Mouse (Mus musculus): ENCODE results near the gene Slc17a1.

Slc17a1 gene

GRCm38 (mm10) chr13:23889011-23889605 lies 21.6 kb downstream of the Slc17a1 start:
- DNase-seq (ENCODE audit: low read depth, low spot score), result no peak

GRCm38 (mm10) chr13:23892592-23893268 lies 25.2 kb downstream of the Slc17a1 start:
- DNase-seq (ENCODE audit: low read depth, low spot score), result no peak

DNA sequence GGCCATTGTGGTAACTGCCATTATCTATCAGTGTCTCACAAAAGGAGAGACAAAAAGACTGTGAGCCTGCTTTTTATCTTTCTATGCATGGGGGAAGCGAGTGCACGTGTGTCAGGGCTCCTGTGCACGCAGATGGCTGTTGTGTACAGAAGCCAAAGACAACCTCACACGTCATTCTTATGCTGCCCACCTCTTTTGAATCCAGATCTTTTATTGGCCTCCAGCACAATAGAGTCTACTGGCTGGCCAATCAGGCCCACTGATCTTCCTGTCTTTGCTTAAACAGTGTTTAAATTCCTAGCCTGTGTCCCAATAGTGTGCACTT lies 25.7 kb downstream of the Slc17a1 start:
- DNase-seq (ENCODE audit: low read depth, low spot score), result no peak

DNA sequence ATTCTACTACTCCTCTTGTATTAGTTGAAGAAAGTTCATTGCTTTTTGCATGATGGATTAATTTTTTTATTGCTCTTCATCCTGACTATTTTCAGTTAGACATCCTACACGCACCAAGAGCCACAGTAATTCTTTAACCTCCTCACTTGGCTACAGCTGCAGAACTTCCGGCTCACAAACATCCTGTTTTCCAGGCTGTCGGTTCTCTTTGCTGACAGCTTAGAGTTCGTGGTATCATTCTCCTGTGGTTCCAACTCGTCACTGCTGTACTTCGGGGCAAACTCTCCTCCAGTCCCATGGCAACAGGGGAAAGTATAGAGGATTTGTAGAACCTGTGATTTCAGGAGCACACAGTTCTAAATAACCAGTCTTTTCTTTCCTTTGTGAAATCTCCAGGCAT lies 30.7 kb downstream of the Slc17a1 start:
- no peak for DNase-seq (ENCODE audit: low read depth, low spot score)

DNA sequence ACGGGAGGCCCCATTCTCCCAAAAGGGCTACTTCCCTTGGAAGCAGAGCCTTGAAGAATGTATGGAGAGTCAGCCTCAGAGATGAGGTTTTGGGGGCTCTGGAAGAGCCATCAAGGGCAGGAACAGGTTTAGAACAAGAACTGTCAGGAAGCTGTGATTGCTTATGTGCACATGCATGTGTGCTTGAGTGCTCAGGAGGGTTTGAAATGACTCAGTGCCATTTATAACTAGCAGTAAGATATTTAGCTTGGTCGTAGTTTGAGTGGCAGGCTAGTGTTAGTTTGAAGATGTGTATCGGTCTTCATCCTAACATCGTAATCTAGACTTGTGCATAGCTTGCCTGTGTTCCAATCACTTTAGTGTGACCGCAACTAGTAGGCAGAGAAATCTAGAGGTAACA lies 39.4 kb downstream of the Slc17a1 start:
- DNase-seq (ENCODE audit: low read depth, low spot score), result no peak

- DNase-seq (ENCODE audit: low read depth, low spot score), result no peak
Observed at GRCm38 (mm10) chr13:23910121-23910520, 42.6 kb downstream of the Slc17a1 start.

GRCm38 (mm10) chr13:23911335-23911734 lies 43.8 kb downstream of the Slc17a1 start:
- no peak for DNase-seq (ENCODE audit: low read depth, low spot score)

GRCm38 (mm10) chr13:23913791-23914306 lies 46.3 kb downstream of the Slc17a1 start:
- DNase-seq (ENCODE audit: low read depth, low spot score), result no peak

DNA sequence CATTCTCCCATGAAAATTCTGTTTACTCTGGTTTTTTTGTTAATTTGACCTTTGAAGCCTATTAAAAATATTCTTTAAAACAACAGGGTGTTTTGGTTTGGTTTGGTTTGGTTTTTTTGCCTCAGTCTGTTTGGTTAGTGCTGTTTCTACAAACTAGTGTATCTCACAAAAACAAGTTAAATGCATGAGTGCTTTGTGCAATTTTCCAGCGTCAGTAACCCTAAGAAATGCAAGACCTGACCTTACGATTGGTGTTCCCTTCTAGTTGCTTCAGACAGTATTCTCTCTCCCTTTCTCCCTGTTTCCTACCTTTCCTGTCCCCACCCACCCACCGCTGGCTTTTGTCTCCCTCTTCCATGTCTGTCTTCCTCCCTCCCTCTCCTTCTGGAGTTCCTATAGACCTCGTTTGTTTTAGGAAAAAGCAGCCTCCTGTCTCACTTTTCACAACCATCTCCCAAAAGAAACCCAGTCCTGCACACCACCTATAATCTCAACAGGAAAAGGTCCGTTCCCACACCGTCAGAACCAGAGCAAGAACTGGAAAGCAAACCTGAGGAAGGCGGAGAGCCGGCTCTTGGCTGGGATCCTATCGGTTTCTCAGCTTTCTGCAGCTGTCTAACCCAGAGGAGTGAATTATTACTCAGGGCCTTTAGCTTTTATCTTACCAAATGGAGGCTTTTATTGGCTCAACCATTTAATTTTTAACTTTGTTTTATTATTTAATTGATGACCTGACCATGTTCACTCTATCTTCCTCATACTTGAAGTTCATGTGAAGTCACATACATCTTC lies 47.0 kb downstream of the Slc17a1 start, which contains the start of gene Slc17a4:
Gene Slc17a4, minus strand, starts transcription at position 634 of the 792 bp plus-strand sequence.
- no peak for DNase-seq (ENCODE audit: low read depth, low spot score)

- DNase-seq (ENCODE audit: low read depth, low spot score), result no peak
Observed at GRCm38 (mm10) chr13:23916132-23916531, 48.6 kb downstream of the Slc17a1 start.

- no peak for DNase-seq (ENCODE audit: low read depth, low spot score)
Observed at GRCm38 (mm10) chr13:23917674-23918073, 50.1 kb downstream of the Slc17a1 start.

- no peak for DNase-seq (ENCODE audit: low read depth, low spot score)
Observed at GRCm38 (mm10) chr13:23925792-23926191, 58.2 kb downstream of the Slc17a1 start.

- no peak for DNase-seq (ENCODE audit: low read depth, low spot score)
Observed at GRCm38 (mm10) chr13:23928637-23929036, 61.1 kb downstream of the Slc17a1 start.

DNA sequence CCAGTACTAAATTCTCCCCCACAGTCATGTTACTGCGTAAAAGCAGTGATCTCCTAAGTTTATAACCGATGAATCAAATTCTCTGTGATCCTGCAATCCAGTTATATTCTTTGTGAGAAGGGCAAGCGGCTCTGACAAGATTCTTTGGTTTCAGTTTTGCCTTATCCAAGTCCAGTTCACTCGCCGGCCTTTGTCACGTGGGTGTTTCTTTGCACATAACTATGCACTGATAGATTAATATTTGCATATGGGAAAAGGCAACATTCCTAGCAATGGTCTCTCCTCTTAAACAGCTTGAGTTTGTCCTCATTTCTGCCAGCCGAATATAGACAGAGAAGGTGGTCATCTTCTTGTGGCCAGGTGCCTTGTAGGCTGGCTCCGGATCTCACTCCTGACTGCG lies 62.9 kb downstream of the Slc17a1 start:
- no peak for DNase-seq (ENCODE audit: low read depth, low spot score)

GRCm38 (mm10) chr13:23930904-23931303 lies 63.4 kb downstream of the Slc17a1 start:
- peak; percentile 50 for DNase-seq (ENCODE audit: low read depth, low spot score)

GRCm38 (mm10) chr13:23933421-23934210 lies 66.1 kb downstream of the Slc17a1 start, which contains the start of gene Hist1h2ba:
TSS of gene Hist1h2ba (minus strand) at chr13:23934156.
- DNase-seq (ENCODE audit: low read depth, low spot score), result peak; percentile 32

DNA sequence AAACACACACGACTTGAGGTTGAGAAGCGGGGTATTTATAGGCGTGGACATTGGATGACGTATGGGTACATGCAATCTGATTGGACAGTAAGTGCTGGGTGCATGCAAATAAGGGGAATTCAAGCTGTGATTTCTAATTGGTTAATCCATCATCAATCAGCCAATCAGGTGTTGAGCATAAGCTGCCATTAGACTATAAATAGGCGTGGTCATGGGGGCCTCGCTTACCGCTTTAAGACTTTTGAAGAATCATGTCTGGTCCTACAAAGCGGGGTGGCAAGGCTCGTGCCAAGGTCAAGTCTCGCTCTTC lies 66.6 kb downstream of the Slc17a1 start, which contains the start of gene Hist1h2aa:
Gene Hist1h2aa, plus strand, starts transcription at position 252 of the 310 bp plus-strand sequence.
- peak; percentile 92 for DNase-seq (ENCODE audit: low read depth, low spot score)

GRCm38 (mm10) chr13:23938699-23939098 lies 71.1 kb downstream of the Slc17a1 start:
- no peak for DNase-seq (ENCODE audit: low read depth, low spot score)

DNA sequence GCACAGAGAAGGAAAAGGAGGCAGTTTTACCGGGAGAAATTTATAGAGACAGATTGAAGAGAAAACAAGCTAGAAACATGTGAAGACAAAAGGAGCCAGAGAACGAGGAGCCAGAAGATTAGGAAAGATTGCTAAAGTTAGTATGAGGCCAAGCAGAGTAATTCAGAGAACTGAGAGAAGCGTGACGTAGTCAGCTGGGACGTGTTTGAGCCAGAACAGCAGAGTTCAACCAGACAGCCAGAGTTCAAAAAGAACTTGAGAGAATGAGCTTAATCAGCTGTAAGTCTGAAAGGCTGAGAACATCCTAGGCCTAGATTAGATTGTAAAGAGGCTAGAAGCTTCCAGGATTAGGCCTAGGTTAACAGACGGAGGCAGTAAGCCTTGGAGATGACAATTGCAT lies 72.7 kb downstream of the Slc17a1 start:
- no peak for DNase-seq (ENCODE audit: low read depth, low spot score)

GRCm38 (mm10) chr13:23942861-23943260 lies 75.3 kb downstream of the Slc17a1 start:
- peak; percentile 42 for DNase-seq (ENCODE audit: low read depth, low spot score)
